Mouse (Mus musculus) forebrain, postnatal 0 days (tissue): ENCODE results near the gene Cngb1. TPM values are rescaled to one million over a fixed set of nuclear protein-coding genes. Genes with fewer than 3 reads are reported as not detected.
"Not testable (repeated sequence)": the region's sequence is repeated elsewhere in the genome, so short reads cannot be mapped to it uniquely, and the experiment has no call there.

Experiments
- ATAC-seq: fragments of 200-750 bp; cut with Nextera tagmentation; 2 replicates; pipeline ENCODE4 v1.8.0; 2017; ENCODE audit warnings: mild to moderate bottlenecking, moderate library complexity
- DNase-seq: peaks from one replicate; pipeline ENCODE4 v3.0.0-alpha.2; 2015
- H3K27ac ChIP-seq: fragments of 300-500 bp; sonication (generic); 2 replicates; pipeline ENCODE4 v1.5.1; 2014; ENCODE audit warnings: low read depth, mild to moderate bottlenecking, antibody characterized with exemption, low read length, moderate library complexity, mixed read lengths
- H3K27me3 ChIP-seq: fragments of 300-500 bp; sonication (generic); 2 replicates; pipeline ENCODE4 v1.6.1; 2014; ENCODE audit warnings: mild to moderate bottlenecking, low read length, mixed read lengths; ENCODE audit not compliant: insufficient read depth
- H3K36me3 ChIP-seq: fragments of 300-500 bp; sonication (generic); 2 replicates; pipeline ENCODE4 v1.6.1; 2014; ENCODE audit warnings: mild to moderate bottlenecking, moderate library complexity; ENCODE audit not compliant: insufficient read depth
- H3K4me1 ChIP-seq: fragments of 300-500 bp; sonication (generic); 2 replicates; pipeline ENCODE4 v1.6.1; 2014; ENCODE audit warnings: antibody characterized with exemption; ENCODE audit not compliant: insufficient read depth
- H3K4me2 ChIP-seq: fragments of 300-500 bp; sonication (generic); 2 replicates; pipeline ENCODE4 v1.6.1; 2014; ENCODE audit warnings: low read depth, mild to moderate bottlenecking, moderate library complexity
- H3K4me3 ChIP-seq: fragments of 300-500 bp; sonication (generic); 2 replicates; pipeline ENCODE4 v1.5.1; 2014; ENCODE audit warnings: low read depth, low read length, mixed read lengths
- H3K9ac ChIP-seq: fragments of 300-500 bp; sonication (generic); 2 replicates; pipeline ENCODE4 v1.6.1; 2014; ENCODE audit warnings: mild to moderate bottlenecking
- H3K9me3 ChIP-seq: fragments of 300-500 bp; sonication (generic); 2 replicates; pipeline ENCODE4 v1.6.1; 2016; ENCODE audit warnings: low read length
- CTCF ChIP-seq: sonication (generic); IDR thresholded peaks from 2 replicates; pipeline ENCODE4 v1.5.1; 2016; ENCODE audit warnings: antibody characterized with exemption, control low read depth, low read depth
- WGBS: fragments of 180-500 bp; shearing (Covaris S2); extraction: QIAGEN DNeasy Blood & Tissue Kit; methylation state at CpG from one replicate; pipeline ENCODE4 v1.1.7; 2014; 5-methylcytosine and 5-hydroxymethylcytosine counted together
- polyA plus RNA-seq: library from polyadenylated mRNA; unstranded; fragments of >200 nt; fragmentation: Nextera tagmentation; extraction: Ambion mirVana; gene quantifications from 2 replicates; pipeline ENCODE4 v1.2.1, GENCODE M21; 2015
- total RNA-seq: library from RNA; depleted of rRNA; stranded (reverse); fragments of >200 nt; gene quantifications from 2 replicates; pipeline ENCODE4 v1.2.3, GENCODE M21; 2014

Gene Cngb1
- total and polyA plus RNA-seq, 2 experiments from 2014 or later: 0.33 to 1.2 TPM

DNA sequence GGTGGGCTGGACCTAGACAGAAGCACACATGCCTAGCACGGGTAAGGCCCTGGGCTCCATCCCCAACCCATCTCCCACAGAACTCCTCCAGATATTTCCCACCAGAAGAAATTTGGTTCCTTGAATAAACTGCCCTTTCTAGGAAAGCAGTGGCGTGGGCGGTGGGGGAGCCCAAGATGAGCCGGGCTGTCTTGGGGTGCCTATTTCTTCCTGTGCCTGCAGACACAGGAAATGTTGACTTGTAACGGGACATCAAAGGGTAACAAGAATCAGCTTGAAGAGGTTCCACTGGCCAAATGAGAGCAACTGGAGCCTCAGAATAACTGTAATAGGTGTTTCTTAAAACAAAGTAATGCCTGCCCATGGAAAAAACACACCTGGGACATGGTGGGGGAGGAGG, 59.1 kb downstream of the Cngb1 start:
- WGBS: 91% methylated on average over 5 of the region's 5 CpGs

DNA sequence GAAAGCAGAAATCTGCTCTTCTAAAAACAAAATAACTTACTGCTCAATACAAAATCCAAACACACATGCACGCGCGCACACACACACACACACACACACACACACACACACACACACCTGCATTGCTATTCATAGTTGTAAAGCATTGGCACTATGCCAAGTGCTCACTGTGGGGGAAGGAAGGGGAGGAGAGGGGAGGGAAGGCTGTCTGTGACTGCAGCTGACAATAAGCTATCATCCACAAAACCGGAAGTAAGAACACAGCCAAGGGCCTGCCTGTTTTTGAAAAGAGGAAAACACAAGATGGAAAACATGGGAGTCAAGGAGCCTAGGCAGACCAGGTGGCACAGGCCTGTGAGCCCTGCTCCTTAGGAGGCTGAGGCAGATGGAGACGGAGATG, 61.2 kb downstream of the Cngb1 start:
- TF ChIP-seq CTCF: no peak
- peak; percentile 42 for ATAC-seq
- Histone ChIP-seq H3K4me1 (peaks cover 21% of the 10 kb centered on the region), H3K4me2 (no peak overlapping the region), H3K27me3 (no peaks in the 10 kb centered on the region), H3K9me3 (no peaks in the 10 kb centered on the region), H3K36me3 (no peaks in the 10 kb centered on the region), H3K4me3 (no peak overlapping the region), H3K9ac (no peak overlapping the region), H3K27ac (peak overlapping the region; percentile 86)
- DNase-seq: peak; percentile 87
- WGBS: 21% methylated on average over 5 of the region's 5 CpGs

More for the DNA sequence above, 59.1 kb downstream of the Cngb1 start:
- Histone ChIP-seq H3K4me1 (peaks cover 21% of the 10 kb centered on the region), H3K27me3 (no peaks in the 10 kb centered on the region), H3K36me3 (no peaks in the 10 kb centered on the region), H3K4me3 (no peak overlapping the region), H3K9me3 (no peaks in the 10 kb centered on the region), H3K9ac (no peak overlapping the region), H3K4me2 (no peak overlapping the region), H3K27ac (no peak overlapping the region)
- TF ChIP-seq CTCF: no peak
- no peak for ATAC-seq
- DNase-seq: no peak

DNA sequence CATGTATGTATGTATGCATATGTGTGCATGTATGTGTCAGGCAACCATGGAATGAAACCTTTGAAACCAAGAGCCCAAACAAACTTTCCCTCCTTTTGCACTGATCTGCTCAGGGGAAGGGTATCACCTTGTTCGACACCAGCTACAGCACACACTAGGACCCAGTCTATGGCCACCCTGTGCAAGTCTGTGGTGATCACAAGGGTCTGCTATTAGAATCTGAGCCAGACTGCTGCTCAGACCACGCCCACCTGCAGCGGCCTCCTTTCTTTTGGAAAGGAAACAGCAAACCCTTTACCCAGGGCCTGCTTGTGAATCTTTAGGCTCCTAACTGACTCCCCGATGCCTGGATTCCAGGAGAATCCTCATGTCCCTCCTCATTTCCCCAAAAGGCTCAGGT, 62.5 kb downstream of the Cngb1 start:
- no peak overlapping the region for H3K4me2 ChIP-seq
- no peaks in the 10 kb centered on the region for H3K27me3 ChIP-seq
- no peaks in the 10 kb centered on the region for H3K9me3 ChIP-seq
- peak; percentile 39 for DNase-seq
- no peak overlapping the region for H3K9ac ChIP-seq
- WGBS: 34% methylated on average over 4 of the region's 4 CpGs
- peak overlapping the region; percentile 86 for H3K27ac ChIP-seq
- ATAC-seq: no peak
- no peak for TF ChIP-seq CTCF
- no peaks in the 10 kb centered on the region for H3K36me3 ChIP-seq
- H3K4me1 ChIP-seq: peaks cover 21% of the 10 kb centered on the region
- no peak overlapping the region for H3K4me3 ChIP-seq

DNA sequence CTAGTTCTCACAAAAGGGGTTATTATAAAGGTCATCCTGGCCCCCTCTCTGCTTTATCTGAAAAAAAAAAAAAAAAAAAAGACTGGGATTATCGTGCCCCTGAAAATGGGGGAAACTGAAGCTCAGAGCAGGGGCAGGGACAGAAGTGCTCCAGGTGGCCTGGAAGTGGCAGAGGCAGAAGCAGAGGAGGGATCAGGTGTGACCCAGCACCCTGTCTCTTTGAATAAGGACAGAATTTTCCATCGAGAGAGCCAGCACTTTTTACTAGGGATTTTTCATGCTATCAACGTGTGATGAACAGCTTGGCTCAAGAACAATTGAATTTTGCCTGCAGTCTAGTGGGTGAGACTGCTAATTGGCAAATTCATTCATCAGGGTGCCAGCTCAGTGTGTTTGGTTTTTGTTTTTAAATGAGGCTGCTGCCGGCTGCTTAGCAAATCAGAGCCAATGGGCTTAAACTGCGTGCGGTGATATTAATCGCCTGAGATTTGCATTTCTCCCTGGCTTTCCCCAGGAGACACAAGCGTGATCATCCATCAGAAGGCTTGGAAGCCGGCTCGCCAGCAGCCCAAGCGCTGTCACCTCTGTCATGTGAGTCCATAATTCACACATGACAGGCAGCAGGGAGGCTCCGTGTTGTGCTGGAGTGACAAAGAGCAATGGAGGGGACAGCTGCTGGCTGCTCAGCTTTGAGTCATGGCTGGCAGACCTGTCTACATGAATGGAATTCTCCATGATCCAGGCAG, 63.4 kb downstream of the Cngb1 start:
- Histone ChIP-seq H3K4me3 (no peak overlapping the region), H3K9me3 (no peaks in the 10 kb centered on the region), H3K27ac (peak overlapping the region; percentile 86), H3K9ac (0 out of 2 replicates have a peak overlapping the region, but pooled peaks have one; percentile 14), H3K4me2 (peak overlapping the region; percentile 32), H3K27me3 (no peaks in the 10 kb centered on the region), H3K36me3 (no peaks in the 10 kb centered on the region), H3K4me1 (peaks cover 21% of the 10 kb centered on the region)
- ATAC-seq (peak; percentile 92), DNase-seq (peak; percentile 91)
- TF ChIP-seq CTCF: no peak
- 5% methylated on average over 12 of the region's 12 CpGs for WGBS

DNA sequence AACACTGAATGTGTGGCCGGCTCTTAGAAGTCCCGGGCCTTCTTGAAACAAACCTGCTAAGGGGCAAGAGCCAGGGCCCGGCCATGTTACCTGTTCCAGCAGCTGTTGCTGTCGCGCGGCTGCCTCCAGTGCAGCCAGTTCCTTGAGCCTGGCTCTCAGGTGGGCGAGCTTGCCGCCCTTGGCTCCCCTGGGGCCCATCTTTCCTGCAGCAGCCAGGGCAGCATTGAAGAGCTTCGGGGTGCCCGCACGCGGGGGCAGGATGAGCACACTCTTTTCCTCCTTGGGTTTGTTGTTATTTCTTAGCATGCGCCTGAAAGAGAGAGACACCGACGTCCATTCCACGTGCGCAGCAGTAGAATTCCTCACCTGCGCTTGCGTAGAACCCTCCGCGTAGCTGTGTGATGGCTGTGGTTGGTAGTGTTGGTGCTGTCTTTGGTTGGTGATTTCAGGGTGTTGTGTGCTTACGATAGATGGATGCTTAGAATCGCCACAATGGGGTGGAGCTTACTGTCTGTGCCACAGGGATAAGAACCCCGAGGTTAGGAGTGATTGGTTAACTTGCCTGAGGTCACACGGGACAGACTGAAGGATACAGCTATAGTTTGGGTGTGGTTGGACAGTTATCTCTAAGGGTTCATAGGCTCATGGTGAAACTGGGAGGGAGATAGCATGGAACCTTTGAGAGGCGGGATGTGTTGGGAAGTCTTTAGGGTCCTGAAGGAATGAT, 64.1 kb downstream of the Cngb1 start:
- Histone ChIP-seq H3K27ac (peak overlapping the region; percentile 86), H3K4me1 (peaks cover 21% of the 10 kb centered on the region), H3K4me3 (no peak overlapping the region), H3K36me3 (no peaks in the 10 kb centered on the region), H3K9ac (no peak overlapping the region), H3K4me2 (no peak overlapping the region), H3K27me3 (no peaks in the 10 kb centered on the region), H3K9me3 (no peaks in the 10 kb centered on the region)
- 78% methylated on average over 26 of the region's 26 CpGs for WGBS
- DNase-seq (no peak), ATAC-seq (no peak)
- TF ChIP-seq CTCF: no peak

DNA sequence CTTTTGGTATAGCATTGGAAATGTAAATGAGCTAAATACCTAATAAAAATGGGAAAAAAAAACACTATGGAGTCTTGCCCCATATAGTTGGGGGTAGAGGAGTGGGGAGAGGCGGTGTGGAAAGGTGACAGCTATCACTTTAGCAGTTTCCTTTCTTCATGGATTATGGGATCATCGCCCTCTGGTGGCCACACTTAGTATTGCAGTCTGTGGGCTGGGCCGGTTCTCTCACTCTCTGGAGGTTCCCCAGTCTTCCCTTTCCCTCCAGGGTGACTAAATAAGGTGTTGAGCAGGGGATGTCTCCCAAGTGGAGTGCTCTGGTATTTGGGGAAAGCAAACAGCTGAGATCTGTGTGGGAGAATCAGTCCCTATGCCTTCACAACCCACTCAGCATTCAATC, 70.7 kb downstream of the Cngb1 start:
- WGBS: 2% methylated on average over 3 of the region's 3 CpGs
- peak; percentile 78 for DNase-seq
- peak; percentile 60 for ATAC-seq
- no peak overlapping the region for H3K27ac ChIP-seq
- H3K4me1 ChIP-seq: no peaks in the 10 kb centered on the region
- no peaks in the 10 kb centered on the region for H3K9me3 ChIP-seq
- H3K36me3 ChIP-seq: no peaks in the 10 kb centered on the region
- H3K4me3 ChIP-seq: no peak overlapping the region
- no peak overlapping the region for H3K4me2 ChIP-seq
- peak; percentile 88 for TF ChIP-seq CTCF
- H3K27me3 ChIP-seq: no peaks in the 10 kb centered on the region
- H3K9ac ChIP-seq: no peak overlapping the region

DNA sequence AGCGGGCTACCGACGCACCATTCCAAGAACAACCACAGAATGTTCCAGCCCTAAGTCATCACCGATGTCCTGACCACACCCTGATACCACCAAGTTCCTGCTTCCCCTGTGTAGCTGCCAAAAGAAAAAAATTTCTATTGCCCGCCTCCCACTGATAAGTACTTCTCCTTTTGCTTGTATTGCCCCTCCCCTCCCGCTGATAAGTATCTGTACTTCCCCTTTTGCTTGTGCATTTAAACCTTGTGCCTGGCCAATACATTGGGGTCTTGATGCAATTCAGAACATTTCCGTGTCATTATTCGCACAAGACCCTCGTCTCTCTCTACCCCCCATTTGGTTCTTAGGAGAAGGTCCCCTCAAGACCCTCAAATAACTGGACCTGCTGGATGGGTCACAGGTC, 76.3 kb downstream of the Cngb1 start:
- not testable (repeated sequence) for H3K4me1 ChIP-seq, DNase-seq, H3K36me3 ChIP-seq, H3K9ac ChIP-seq, ATAC-seq, H3K27me3 ChIP-seq, H3K4me3 ChIP-seq, H3K9me3 ChIP-seq, H3K4me2 ChIP-seq, H3K27ac ChIP-seq
- WGBS: 94% methylated on average over 9 of the region's 9 CpGs
